Mouse (Mus musculus) liver, embryonic 14.5 days (tissue): ENCODE results near the gene Hist1h2ak. TPM values are rescaled to one million over a fixed set of nuclear protein-coding genes. Genes with fewer than 3 reads are reported as not detected.
"Not testable (repeated sequence)": the region's sequence is repeated elsewhere in the genome, so short reads cannot be mapped to it uniquely, and the experiment has no call there.

Source experiments
- ATAC-seq: fragments of 200-750 bp; cut with Nextera tagmentation; 2 replicates; pipeline ENCODE4 v1.8.0; 2017; ENCODE audit warnings: moderate number of reproducible peaks, mild to moderate bottlenecking, moderate library complexity; ENCODE audit not compliant: insufficient read depth
- DNase-seq, 3 experiments: peaks; one replicate each; pipeline ENCODE4 v3.0.0-alpha.2; 2012 to 2013; ENCODE audit warnings: low read depth in 3 of 3, low spot score in 3 of 3
- H3K27ac ChIP-seq: fragments of 300-500 bp; sonication (generic); 2 replicates; pipeline ENCODE4 v1.5.1; 2014; ENCODE audit warnings: moderate library complexity, mild to moderate bottlenecking, control low read depth, inconsistent platforms
- H3K27me3 ChIP-seq: fragments of 300-500 bp; sonication (generic); 2 replicates; pipeline ENCODE4 v1.6.1; 2014; ENCODE audit warnings: mild to moderate bottlenecking, low read length, moderate library complexity; ENCODE audit not compliant: control insufficient read depth, insufficient read depth
- H3K36me3 ChIP-seq: fragments of 300-500 bp; sonication (generic); replicated peaks from 2 replicates; pipeline ENCODE4 v1.6.1; 2014; ENCODE audit warnings: low read depth; ENCODE audit not compliant: control insufficient read depth, insufficient read depth
- H3K4me1 ChIP-seq, 2 experiments: fragments of 200-500 bp in 1 of 2; fragments of 300-500 bp in 1 of 2; sonication (generic) in 1 of 2; replicated peaks; 2 replicates each; pipeline ENCODE4 v1.6.1; 2012 to 2014; ENCODE audit warnings: antibody characterized with exemption in 1 of 2, inconsistent platforms in 1 of 2, low read length in 1 of 2; ENCODE audit not compliant: control insufficient read depth in 2 of 2, insufficient read depth in 2 of 2
- H3K4me2 ChIP-seq: fragments of 300-500 bp; sonication (generic); 2 replicates; pipeline ENCODE4 v1.6.1; 2014; ENCODE audit warnings: low read depth, mild to moderate bottlenecking, control low read depth, moderate library complexity
- H3K4me3 ChIP-seq, 2 experiments: fragments of 200-500 bp in 1 of 2; fragments of 300-500 bp in 1 of 2; sonication (generic) in 1 of 2; 2 replicates each; pipeline ENCODE4 v1.5.1; 2012 to 2014; ENCODE audit warnings: low read depth in 2 of 2, low read length in 2 of 2, mild to moderate bottlenecking in 2 of 2, control low read depth in 1 of 2, inconsistent platforms in 1 of 2, moderate library complexity in 1 of 2; ENCODE audit not compliant: insufficient read depth in 1 of 2
- H3K9ac ChIP-seq: fragments of 300-500 bp; sonication (generic); replicated peaks from 2 replicates; pipeline ENCODE4 v1.6.1; 2014; ENCODE audit warnings: mild to moderate bottlenecking, control low read depth, moderate library complexity
- H3K9me3 ChIP-seq: fragments of 300-500 bp; sonication (generic); 2 replicates; pipeline ENCODE4 v1.6.1; 2016; ENCODE audit warnings: low read length, mixed read lengths; ENCODE audit not compliant: control insufficient read depth
- CTCF ChIP-seq: IDR thresholded peaks from 2 replicates; pipeline ENCODE4 v1.5.1; 2016; ENCODE audit warnings: antibody characterized with exemption, low read depth, control low read depth
- EP300 ChIP-seq: IDR thresholded peaks from 2 replicates; pipeline ENCODE4 v1.6.1; 2016; ENCODE audit warnings: antibody characterized with exemption, low read depth
- WGBS: fragments of 180-500 bp; shearing (Covaris S2); extraction: QIAGEN DNeasy Blood & Tissue Kit; methylation state at CpG from one replicate; pipeline ENCODE4 v1.1.7; 2014; ENCODE audit not compliant: insufficient replicate concordance; 5-methylcytosine and 5-hydroxymethylcytosine counted together
- polyA plus RNA-seq, 2 experiments: library from polyadenylated mRNA; depleted of rRNA in 1 of 2; stranded (reverse) in 1 of 2; unstranded in 1 of 2; fragments of >200 nt; fragmentation: Nextera tagmentation in 1 of 2; extraction: Ambion mirVana in 1 of 2; gene quantifications; 2 replicates each; pipeline versions ENCODE4 v1.2.1 to v1.2.3; 2012 to 2014

Hist1h2ak gene
- polyA plus RNA-seq, 2 experiments, result 11.6 to 61.7 TPM

DNA sequence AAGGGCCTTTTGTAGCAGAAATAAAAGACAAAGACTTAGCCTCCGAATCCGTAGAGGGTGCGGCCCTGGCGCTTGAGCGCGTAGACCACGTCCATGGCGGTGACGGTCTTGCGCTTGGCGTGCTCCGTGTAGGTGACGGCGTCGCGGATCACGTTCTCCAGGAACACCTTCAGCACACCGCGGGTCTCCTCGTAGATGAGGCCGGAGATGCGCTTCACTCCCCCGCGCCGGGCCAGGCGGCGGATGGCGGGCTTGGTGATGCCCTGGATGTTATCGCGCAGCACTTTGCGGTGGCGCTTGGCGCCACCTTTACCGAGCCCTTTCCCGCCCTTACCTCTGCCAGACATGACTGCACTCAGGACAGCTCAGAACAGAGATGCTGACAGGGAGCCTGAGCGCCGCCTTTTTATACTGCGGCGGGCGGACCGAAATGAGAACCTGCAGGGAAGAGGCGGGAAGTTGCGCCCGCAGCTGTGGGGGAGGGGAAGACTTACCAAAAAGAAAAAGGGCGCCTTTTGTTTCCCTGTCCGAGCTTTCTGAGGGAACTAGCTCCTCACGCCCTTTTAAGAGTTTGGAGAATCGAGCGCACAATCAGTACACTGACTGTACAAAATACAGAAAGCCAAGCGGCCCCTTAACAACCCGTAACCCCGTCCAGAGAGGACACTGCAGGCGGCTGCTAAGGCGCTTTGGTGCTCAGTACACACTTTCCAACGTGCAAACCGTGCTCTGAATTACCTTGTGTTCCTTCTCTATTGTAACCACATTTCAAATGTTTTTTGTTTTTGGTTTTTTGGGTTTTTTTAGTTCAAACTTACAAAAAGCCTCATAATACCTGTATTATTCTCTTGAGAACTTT is 3.2 kb downstream of the Hist1h2ak start, which contains the start of gene Hist1h4k:
Gene Hist1h4k, minus strand, starts transcription at position 347 of the 859 bp plus-strand sequence.
- Histone ChIP-seq H3K4me3 (peak within 1 kb of the TSS; percentile 72 to 77), H3K4me1 (peaks cover 11 to 16% of the 10 kb centered on the region in 2 experiments), H3K4me2 (peak within 1 kb of the TSS; percentile 79), H3K9ac (peak within 1 kb of the TSS; percentile 96), H3K27ac (peak within 1 kb of the TSS; percentile 97)
- peak; percentile 71 to 87 (median 74) for DNase-seq
- TF ChIP-seq EP300, result peak; percentile 90
- H3K27me3 ChIP-seq, H3K9me3 ChIP-seq, H3K36me3 ChIP-seq: not testable (repeated sequence)
- ATAC-seq, result peak; percentile 55
- under 1% methylated on average over 41 of the region's 56 CpGs for WGBS

DNA sequence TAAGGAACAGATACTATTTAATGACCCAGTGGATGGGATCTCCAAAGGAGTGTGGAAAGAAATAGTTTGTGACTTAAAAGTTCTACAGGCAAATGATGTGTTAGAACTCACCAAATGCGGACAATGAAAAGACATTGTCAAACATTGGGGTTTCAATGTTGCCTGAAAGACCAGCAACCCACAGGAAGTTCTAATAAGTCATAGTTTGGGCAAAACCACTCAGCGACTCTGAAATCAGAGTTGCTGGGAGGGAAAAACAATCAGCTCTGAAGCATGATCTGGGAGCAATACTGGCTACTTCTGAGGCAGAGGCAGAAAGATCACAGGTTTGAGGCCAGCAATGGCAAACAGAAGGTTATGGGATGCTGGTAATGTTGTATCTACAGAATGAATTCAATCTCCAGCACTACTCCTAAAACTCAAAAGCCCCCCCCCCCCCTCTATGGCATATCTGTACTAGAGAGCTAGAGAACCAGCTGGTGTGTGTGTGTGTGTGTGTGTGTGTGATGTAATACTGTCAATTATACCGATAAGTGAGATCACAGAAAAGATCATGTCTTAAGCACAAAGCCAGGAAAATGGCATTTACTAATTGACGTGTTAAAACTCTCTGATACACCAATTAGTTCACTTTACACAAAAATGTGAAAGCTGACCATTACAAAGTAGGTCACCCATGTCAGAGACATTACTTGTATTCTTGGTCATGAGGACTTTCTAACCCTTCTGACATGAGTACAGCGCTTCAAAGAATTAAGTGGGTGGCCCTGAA is 4.1 kb downstream of the Hist1h2ak start:
- H3K36me3 ChIP-seq, result no peaks in the 10 kb centered on the region
- ATAC-seq (no peak), DNase-seq (peak in 2 of 3 experiments; percentile 44 to 60)
- WGBS, result 3% methylated on average over 5 of the region's 5 CpGs
- H3K9ac ChIP-seq, result peak overlapping the region; percentile 82
- H3K4me1 ChIP-seq, result peaks cover 11 to 16% of the 10 kb centered on the region in 2 experiments
- peak overlapping the region; percentile 72 to 77 for H3K4me3 ChIP-seq
- TF ChIP-seq CTCF, result no peak
- no peak; the same call in 1 of the 2 replicates for TF ChIP-seq EP300
- H3K4me2 ChIP-seq, result peak overlapping the region; percentile 79
- H3K27me3 ChIP-seq, result no peaks in the 10 kb centered on the region
- H3K27ac ChIP-seq, result peak overlapping the region; percentile 85
- no peaks in the 10 kb centered on the region for H3K9me3 ChIP-seq

DNA sequence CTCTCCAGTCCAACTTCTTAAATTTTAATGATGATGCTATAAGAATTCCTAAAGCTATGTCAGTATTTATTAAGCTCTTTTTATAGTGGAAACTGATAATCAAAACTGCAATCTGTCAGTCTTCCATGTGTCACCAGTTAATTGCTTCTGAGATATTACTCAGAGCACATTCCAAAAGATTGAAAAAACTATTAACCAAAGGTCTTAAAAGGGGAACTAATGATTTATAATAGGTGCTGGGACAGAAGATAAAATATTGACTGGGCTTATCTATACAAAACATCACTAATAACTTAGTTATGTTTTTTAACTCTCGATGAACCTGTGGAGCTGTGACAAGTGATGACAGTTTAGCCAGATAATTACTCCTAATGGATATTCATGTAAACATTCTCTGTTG is 8.6 kb downstream of the Hist1h2ak start:
- ATAC-seq, result no peak
- TF ChIP-seq CTCF (no peak), EP300 (no peak)
- WGBS, result 32% methylated on average over 1 of the region's 1 CpGs

DNA sequence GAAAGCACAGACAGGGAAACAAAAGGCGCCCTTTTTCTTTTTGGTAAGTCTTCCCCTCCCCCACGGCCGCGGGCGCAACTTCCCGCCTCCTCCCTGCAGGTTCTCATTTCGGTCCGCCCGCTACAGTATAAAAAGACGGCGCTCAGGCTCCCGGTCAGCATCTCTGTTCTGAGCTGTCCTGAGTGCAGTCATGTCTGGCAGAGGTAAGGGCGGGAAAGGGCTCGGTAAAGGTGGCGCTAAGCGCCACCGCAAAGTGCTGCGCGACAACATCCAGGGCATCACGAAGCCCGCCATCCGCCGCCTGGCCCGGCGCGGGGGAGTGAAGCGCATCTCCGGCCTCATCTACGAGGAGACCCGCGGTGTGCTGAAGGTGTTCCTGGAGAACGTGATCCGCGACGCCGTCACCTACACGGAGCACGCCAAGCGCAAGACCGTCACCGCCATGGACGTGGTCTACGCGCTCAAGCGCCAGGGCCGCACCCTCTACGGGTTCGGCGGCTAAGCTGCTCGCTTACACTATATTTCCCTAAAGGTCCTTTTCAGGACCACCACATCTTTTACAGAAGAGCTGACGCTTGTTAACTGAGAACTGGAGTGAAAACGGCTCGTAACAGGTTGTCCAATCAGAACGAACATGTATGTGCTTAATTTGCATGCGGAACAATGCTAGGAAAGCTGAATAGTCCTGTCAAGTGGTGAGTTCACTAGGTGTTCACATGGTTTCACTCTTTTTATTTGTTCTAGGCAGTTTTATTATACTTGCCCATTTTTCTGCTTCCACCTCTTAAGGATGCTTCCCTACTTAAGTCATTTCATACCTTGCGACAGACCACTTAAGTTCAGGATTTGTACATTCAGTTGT is 18.5 kb downstream of the Hist1h2ak start, which contains the start of gene Hist1h4j:
Gene Hist1h4j, plus strand, starts transcription at position 159 of the 862 bp plus-strand sequence.
- peak; percentile 88 for ATAC-seq
- Histone ChIP-seq H3K4me3 (peak within 1 kb of the TSS; percentile 56 to 59), H3K27ac (peak within 1 kb of the TSS; percentile 92), H3K9ac (peak within 1 kb of the TSS; percentile 90), H3K4me2 (peak within 1 kb of the TSS; percentile 76)
- peak; percentile 81 to 83 (median 82) for DNase-seq
- not testable (repeated sequence) for H3K36me3 ChIP-seq, H3K4me1 ChIP-seq, H3K9me3 ChIP-seq, H3K27me3 ChIP-seq
- 0% methylated on average over 43 of the region's 56 CpGs for WGBS
- TF ChIP-seq EP300 (peak; percentile 86), CTCF (0 out of 2 replicates have a peak, but pooled peaks have one; percentile 6)

More for the DNA sequence above, 8.6 kb downstream of the Hist1h2ak start:
- Histone ChIP-seq H3K9me3 (no peaks in the 10 kb centered on the region), H3K4me2 (no peak overlapping the region), H3K36me3 (no peaks in the 10 kb centered on the region), H3K27ac (no peak overlapping the region), H3K27me3 (no peaks in the 10 kb centered on the region), H3K4me1 (peaks cover 3 to 7% of the 10 kb centered on the region in 2 experiments; a peak in 3 of 4 replicates), H3K9ac (no peak overlapping the region), H3K4me3 (no peak overlapping the region)
- DNase-seq, result no peak
